Mouse (Mus musculus): ENCODE results near the gene Suds3.
A peak's percentile ranks its signal among the peaks of the same experiment; 100 is the strongest.

The Suds3 gene

DNA sequence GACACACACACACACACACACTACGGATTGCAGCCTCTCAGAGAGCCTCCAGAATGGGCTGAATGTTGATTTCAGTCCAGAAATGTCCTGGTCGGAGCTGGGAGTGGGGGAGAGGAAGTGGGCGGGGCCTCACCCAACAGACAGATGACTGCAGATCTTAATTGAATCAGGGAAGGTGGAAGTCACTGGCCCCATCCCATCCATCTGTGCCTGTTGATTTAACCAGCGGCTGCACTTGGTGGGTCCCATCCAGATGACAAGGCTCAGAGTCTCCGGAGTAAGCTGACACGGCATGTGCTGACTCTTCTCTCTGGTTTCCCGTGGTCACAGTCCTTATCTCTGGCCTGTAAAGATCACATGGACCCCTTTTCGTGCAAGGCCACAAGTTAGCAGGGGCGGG lies 20.0 kb upstream of the Suds3 start:
- DNase-seq (ENCODE audit: low read depth, low spot score): peak; percentile 71

DNA sequence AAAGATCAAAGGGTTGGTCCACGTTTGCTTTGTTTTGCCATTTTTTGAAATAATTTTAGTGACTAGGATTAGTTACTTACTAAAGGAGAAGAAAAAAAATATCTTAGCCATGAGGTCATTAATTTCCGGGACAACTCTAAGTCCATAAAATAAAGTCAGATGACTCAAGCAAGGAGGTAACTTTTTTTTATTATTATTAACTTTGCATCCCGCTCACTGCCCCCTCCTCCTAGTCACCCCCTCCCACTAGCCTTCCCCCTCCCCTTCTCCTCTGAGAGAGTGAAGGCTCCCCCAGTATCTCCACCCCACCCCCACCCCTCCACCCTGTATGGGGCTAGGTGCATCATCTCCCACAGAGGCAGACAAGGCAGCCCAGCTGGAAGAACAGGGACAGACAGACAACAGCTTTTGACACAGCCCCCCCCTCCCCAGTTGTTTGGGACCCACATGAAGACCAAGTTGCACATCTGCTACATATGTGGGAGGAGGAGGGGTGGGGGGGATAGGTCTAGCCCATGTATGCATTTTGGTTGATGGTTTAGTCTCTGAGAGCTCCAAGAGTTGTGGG lies 19.1 kb upstream of the Suds3 start:
- DNase-seq (ENCODE audit: low read depth, low spot score): no peak

DNA sequence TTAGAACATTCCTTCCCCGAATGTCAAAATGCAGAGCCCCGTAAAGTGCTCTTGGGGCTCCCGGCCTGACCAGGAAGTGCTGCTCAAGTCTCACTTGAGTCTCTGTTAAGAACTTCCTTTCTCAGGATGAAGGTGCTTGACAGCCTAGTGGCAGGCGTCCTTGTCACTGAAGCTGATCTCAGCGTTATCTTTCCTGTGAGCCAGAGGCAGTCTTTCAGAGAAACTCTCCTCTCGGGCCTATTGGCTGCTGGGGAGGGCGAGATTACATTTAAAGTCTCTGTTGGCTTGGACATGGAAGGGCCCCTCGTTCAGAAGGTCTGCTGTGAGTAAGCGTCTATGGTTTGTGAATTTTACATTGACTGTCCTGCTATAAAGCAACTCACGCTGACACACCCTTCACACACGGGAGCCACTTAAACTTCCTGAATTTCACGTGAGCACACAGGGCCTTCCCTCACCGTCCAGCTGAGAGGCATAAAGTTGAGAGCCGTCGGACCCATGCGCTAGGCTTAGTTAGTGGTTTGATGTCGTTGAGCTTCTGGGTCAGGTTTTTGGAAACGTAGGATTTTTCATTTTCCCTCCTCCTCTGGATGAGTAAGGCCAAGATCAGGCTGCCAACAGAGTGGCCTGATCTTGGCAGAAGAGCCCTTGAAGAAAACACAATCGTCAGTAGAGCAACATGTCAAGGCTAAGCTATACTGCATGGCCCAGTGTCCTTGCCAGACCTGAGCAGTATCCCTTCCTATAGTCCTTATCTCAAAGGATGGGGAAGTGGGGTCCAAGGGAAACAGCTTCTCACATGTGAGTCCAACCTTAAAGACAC lies 18.4 kb upstream of the Suds3 start:
- peak; percentile 59 for DNase-seq (ENCODE audit: low read depth, low spot score)

DNA sequence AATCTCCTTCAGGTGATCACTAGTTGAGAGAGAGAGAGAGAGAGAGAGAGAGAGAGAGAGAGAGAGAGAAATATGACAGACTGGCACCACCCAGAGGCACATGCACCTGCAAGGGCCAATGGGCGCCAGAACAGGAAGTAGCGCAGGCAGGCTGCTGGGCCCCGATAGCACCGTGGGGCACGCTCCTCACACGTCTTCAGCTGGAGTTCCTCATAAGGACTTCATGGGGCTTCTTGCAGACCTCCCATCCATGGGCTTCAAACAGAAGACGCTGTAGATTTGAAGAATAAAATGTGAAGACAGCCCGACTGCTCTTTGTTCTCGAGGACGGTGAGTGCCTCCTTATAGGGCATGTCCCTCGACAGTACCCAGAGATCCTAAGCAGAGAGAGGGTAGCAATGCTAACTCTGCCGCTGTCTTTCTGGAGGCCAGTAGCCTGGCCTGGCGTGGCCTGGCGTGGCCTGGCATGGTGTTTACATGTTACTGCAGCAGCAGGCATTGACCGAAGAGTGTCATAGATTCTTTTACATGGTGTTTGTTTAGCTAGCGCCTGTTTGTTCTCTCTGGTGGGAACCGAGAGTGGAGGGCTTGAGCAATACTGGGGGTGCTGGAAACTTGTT lies 17.6 kb upstream of the Suds3 start:
- DNase-seq (ENCODE audit: low read depth, low spot score): peak; percentile 86

DNA sequence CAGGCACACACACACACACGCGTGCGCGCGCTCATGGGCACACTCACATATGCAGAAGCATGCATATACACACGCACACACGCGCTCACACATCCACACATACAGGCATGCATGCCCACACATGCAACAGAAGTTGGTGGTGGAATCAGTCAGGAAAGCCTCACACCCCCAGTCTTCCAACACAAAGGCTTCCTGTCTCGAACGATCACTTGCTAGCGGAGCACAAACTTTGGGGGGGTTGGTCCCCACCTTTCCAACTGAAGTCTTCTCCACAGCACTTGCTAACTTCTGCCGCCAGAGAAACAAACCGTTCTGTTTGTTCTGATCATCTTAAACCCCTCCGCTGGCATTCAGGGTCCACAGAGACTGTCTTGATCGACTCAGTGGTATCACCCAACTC lies 14.8 kb upstream of the Suds3 start:
- no peak for DNase-seq (ENCODE audit: low read depth, low spot score)

DNA sequence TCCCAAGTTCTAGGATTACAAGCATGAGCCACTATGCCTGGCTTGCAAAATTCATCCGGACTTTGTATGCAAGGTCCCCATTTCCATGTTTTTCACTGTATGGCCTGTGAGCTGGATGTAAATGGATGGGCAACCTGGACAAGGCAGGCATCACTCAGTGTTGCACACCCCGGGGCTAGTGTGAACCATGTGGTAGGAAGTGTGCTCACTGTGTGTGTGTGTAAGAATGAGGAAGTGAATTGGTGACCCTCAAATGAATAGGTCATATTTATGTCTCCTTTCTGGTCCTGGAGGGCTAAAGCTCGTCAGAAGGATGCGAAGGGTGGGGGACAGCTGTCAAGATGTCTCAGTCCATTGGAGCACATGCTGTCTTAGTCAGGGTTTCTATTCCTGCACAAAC lies 11.1 kb upstream of the Suds3 start:
- DNase-seq (ENCODE audit: low read depth, low spot score): no peak

DNA sequence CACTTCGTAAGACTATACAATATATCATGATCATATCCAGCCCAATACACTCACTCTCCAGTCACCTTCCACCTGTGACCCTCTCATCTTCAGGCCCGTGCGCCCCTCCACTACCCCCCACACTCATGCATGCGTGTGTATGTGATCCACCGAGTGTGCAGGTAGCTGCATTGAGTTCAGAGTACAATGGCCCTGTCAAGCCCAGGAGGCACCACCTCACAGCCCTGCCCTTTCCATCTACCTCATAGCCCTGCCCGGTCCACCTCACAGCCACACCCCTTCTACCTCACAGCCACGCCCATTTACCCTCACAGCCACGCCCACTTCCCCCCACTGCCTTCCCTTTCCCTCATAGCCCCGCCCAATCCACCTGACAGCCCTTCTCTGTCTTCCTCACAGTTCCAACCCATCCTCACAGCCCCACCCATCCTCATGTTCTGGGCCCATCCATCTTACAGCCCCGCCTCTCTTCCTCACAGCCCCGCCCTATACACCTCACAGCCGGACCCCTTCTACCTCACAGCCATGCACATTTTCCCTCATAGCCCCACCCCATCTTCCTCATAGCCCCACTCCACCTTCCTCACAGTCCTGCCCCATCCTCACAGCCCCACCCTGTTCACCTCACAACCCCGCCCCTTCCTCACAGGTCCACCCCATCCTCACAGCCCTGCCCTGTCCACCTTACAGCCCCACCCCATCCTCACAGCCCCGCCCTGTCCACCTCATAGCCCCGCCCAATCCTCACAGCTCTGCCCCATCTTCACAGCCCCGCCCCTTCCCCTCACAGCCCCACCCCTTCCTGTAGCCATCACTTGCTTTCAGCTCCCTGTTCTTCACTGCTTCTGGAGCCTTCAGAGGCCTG lies 9.8 kb upstream of the Suds3 start:
- DNase-seq (ENCODE audit: low read depth, low spot score): no peak

DNA sequence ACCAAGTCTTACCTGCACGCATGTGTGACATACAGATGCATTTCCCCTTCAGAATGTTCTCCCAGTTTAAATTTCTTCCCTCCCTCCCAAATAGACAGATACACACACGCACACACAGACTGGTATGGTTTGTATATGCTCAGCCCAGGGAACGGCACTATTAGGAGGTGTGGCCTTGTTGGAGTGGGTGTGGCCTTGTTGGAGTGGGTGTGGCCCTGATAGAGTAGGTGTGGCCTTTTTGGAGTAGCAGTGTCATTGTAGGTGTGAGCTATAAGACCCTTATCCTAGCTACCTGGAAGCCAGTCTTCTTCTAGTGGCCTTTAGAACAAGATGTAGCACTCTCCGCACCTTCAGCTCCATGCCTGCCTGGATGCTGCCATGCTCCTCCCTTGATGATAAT lies 7.9 kb upstream of the Suds3 start:
- DNase-seq (ENCODE audit: low read depth, low spot score): no peak

DNA sequence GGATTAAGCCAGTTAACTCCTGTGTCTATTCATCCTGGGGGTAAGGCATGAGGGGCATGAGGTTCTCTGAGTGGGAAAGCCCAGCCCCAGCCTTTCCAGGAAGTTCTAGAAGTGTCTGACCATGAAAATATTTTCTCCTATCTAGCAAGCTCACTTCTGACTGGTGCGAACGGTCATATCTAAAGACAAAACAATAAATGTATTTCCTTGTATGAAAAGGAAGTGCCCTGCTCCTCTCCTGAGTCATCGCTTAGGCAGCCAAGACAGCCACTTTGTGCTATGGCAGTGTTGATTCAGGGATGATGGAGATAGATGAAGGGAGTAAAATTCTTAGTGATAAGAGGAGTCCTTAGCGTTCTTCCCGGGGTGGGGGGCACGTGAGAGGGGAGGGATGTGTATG lies 7.2 kb upstream of the Suds3 start:
- DNase-seq (ENCODE audit: low read depth, low spot score): no peak

DNA sequence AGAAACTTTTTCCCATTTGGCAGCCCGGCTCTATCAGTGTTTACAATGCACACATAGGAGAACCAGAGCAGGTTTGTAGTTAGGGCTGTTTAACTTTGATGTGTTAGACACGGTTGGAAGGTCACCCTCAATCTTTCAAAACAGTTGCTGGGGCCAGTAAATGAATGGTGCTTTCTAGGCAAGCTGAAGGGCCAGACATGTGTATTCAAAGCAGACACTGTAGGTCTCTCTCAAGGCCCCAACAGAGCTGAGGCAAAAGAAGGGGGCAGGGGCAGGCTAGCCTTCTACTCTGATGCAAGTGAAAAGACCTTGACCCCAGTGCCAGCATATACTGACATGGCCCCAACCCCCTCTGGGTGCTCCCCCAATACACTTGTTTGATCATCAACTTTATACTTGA lies 5.7 kb upstream of the Suds3 start:
- DNase-seq (ENCODE audit: low read depth, low spot score): no peak

DNA sequence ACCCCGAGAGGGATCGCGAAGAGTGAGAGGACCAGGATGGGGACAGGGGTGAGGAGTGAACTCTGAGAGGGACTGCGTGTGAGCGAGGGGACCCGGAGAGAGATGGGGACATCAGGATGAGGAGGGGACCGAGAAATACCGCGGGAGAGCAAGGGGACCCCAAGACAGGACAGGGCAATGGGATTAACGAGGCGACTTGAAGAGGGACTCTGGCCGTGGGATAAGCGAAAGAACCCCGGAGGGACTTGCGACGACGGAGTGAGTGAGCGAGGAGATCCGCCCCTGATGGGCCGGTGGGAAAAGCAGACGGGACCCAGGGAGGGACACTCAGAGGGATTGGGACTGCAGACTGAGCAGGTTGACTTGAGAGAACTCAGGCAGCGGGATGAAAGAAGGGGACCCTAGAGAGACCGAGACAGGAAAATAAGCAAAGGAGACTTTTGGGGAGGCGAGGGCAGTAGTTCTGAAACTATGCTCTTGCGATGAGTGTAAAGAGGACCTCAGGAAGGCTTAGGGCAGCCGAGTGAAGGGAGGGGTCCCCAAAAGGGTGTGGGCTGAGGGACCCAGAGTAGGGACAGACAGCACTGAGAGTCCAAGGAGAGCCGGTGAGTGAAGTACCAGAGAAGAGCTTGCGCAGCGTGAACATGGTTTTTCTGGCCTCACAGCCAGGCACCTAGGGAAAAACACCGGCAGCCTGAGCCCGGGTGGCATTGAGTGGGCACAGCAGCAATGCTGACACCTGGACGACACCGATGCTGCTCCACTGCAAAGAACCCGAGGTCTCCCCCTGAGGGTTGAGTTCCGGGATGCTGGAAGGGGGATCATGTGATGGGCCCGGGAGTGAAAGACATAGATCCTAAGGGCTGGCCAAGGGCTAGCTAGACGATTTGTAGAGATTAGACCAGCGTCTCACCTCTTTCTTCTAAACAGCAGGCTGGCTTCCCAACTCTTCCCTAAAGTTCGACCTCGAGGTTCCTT lies 4.9 kb upstream of the Suds3 start:
- peak; percentile 39 for DNase-seq (ENCODE audit: low read depth, low spot score)

DNA sequence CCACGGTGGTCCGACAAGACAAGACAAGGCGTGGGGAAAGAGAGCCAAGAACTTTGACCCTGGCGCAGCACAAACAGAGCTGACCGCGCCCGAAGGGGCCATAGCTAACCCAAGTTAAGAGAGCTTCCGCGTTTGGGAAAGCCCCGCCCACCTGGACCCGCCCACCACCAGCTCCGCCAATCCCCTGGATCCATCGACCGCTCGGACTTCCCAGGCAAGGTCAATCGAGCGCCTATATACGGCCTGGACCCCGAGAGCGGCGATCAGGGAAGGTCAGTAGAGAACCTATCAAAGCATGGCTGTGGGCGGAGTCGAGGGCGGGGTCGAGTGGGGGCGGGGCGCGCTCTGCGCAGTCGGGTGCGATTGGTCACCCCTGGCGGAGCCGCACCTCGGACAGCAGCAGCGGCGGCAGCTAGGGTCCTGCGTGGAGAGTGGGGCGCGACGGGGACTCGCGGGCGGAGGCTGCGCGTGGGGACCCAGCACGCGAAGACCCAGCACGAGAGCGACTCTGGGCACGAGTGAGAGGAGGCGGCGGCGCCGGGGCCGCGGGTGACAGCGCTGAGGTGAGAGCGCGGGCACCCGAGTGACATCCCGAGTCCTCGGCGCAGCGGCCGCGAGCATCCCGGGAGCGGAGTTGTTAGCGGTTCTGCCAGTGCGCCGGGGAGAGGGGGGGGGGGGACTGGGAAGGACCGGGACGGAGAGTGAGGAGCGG lies 4.0 kb upstream of the Suds3 start, which contains the start of gene Taok3:
TSS of gene Taok3 (plus strand) at position 353 of the 712 bp plus-strand sequence.
- peak; percentile 99 for DNase-seq (ENCODE audit: low read depth, low spot score)

DNA sequence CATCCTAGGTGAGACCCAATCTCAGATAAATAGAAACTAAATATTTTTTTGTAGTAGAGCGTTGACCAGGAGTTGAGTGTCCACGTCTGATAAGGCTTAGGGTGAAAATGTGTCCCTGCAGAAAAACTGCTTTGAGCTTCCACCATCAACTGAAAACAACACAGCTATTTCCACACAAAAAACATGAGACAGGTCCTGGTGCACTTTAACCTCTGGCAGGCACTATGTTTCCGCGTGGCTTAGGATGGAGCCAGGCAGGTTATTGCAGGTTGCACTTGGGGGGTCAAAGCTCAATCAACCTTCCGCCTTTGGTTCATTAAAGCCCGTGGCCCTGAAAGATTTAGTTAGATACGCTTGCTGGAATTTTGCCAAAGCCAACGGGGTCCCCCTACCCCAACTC lies 2.9 kb upstream of the Suds3 start:
- no peak for DNase-seq (ENCODE audit: low read depth, low spot score)

DNA sequence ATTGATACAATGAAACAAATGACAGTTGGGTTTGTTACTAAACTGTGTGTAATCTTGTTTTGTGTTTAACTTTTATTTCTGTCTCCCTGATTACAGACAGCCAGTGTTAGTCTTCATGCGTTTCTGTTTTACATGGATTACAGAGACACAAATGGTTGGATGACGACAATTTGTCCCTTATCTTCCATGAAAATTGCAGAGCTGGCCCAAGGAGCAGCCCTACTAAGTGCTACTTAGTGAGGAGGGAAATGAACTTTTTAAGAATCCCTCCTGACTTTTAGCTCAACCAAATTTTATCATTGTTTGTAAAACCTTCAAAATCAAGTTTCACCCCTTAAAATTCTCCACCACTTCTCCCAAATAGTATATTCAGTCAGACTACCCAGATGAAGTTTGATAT lies 2.3 kb upstream of the Suds3 start:
- DNase-seq (ENCODE audit: low read depth, low spot score): no peak

DNA sequence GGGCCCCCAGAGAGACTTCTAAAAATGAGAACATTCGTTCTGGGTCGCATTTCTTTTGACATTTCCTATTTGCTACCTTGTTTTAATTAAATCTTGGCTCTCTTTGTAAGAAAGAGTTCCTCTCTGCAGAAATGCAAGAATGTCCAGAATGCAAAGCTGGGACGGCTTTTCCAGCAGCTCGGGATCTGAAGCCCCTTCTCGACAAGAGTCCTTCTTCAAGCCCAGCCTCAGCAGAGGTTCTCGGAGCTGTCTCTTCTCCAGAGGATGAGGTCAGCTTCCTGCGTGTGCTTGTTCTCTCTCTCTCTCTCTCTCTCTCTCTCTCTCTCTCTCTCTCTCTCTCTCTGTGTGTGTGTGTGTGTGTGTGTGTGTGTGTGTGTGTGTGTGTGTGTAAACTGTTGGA lies 1.8 kb upstream of the Suds3 start:
- no peak for DNase-seq (ENCODE audit: low read depth, low spot score)

DNA sequence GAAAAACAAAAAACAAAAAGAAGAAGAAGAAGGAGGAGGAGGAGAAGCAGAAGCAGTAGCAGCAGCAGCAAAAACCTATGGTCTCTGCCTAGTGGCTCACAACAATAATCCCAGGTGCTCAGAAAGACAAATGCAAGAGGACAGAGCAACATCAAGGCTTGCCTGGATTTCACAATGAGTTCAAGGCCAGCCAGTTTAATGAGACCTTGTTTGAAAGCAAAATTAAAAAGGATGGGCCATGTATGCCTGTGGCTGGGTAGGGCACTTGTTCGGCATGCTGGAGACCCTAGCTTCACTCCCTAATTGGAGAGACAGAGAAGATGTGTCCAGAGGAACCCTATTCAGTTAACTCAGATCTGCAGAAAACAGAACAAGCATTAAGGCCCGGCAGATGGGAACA lies 1.3 kb upstream of the Suds3 start:
- DNase-seq (ENCODE audit: low read depth, low spot score): no peak

DNA sequence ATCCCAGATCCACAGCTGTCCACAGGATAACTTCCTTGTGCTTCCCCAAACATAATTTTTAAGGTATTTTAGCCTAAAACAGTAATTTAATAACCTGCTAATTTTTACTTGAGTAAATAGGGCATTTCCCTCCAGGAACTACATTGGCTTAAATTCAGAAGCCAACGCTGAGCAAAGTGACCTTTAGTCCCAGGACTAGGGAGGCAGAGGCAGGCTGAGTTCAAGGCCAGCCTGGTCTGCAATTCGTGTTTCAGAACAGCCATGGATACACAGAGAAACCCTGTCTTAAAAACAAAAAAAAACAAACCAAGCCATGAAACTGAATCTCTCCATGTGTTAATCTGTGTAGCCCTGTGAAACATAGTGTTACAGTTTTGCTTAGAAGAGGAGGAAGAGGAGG lies 747 bp upstream of the Suds3 start:
- no peak for DNase-seq (ENCODE audit: low read depth, low spot score)

DNA sequence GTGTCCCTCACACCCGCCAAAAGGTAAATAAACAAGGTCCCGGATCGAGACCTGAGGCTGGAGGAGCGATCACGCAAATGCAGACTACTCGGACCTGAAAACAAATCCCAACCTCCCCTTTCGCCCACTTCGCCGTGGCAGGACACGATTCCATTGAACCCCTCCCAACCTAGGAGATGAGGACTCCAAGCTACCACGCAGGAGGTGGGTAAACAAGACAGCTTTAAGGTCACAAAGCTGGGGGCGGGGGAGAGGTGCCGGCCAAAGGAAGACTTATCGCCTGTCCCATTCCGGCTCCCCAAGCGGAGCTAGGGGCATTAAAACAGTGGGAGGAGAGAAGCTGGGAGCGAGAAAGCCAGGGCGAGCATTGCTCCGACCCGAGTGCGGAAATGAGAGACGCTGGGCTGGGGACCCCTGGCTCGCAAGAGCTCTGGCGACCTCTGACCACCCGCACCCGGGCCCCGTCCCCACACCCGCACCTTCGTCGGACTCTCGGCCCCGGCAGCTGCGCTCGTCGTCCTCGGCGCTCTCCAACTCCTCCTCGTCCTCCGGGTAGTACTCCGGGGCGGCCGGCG lies 633 bp downstream of the Suds3 start:
- no peak for DNase-seq (ENCODE audit: low read depth, low spot score)

DNA sequence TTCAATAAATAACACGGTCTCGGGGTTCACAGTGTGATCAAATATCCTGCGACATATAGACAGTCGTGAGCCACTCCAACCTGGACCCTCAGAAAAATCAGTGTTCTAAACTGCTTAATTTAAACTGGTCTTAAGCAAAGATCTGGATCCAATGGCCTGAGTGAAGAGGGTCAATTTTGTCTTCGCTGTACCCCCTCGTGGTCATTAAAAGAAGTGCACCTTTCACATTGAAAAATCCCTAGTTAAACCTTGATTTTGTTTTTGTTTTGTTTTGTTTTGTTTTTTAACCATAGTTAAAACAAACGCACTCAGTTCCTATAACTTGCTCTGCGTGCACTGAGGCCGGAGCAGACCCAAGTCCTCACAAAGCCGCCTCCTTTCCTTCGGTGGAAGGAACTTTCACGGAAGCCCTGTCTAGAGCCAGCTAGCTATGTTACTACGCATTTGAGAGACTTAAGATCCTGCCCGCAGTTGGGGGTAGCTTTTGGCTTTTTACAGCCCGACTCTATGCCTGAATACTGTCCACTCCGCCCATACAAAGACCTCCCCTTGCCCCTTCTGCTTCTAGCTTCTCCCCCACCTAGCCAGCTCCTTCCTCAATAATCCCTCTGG lies 1.2 kb downstream of the Suds3 start:
- peak; percentile 59 for DNase-seq (ENCODE audit: low read depth, low spot score)

Measured in CD4-positive, CD25-positive, alpha-beta regulatory T cell, adult 2 months (primary cell).